In genomic region chr6:86683872-86684654, GRCm38 (mm10) we compare ENCODE assay signal across 8 mouse cellular contexts. TPM values are rescaled to one million over a fixed set of nuclear protein-coding genes. Genes with fewer than 3 reads are reported as not detected.
DNase-seq lines count a peak whose midpoint lies in the region; ATAC-seq lines count a peak whose summit lies in the region.

Gene Snrnp27, minus strand, starts transcription at chr6:86684522.

- peak; percentile 85 for DNase-seq in c-Kit-negative CD71-positive TER-119-positive erythroid progenitor cells, embryonic 14.5 days (ENCODE audit: low read depth, low spot score)
- DNase-seq in fibroblast of lung, adult 2 months (ENCODE audit: low read depth): peak; percentile 87
- DNase-seq in kidney, postnatal 14 days: peak; percentile 94
- peak; percentile 87 for DNase-seq in liver, embryonic 13.5 days
- peak; percentile 96 for DNase-seq in neural tube, embryonic 10.5 days (ENCODE audit: extremely low spot score, low spot score)

- peak; percentile 97 for ATAC-seq in CD4-positive, CD25-positive, alpha-beta regulatory T cell, adult 4 months
- peak; percentile 75 for ATAC-seq in heart, embryonic 14.5 days (ENCODE audit: insufficient number of reproducible peaks, insufficient read depth, low FRiP score, low read depth)
- ATAC-seq in liver, embryonic 13.5 days (ENCODE audit: low read depth): peak; percentile 98
- ATAC-seq in stomach, embryonic 16.5 days (ENCODE audit: insufficient read depth, low FRiP score): peak; percentile 94

- H3K27me3 ChIP-seq in heart, embryonic 14.5 days (ENCODE audit: control insufficient read depth, insufficient read depth, low read length): no peaks in the 10 kb centered on the region
- no peaks in the 10 kb centered on the region for H3K27me3 ChIP-seq in liver, embryonic 13.5 days
- H3K27me3 ChIP-seq in stomach, embryonic 16.5 days (ENCODE audit: control insufficient read depth, insufficient read depth, low read length): no peaks in the 10 kb centered on the region

- peak within 1 kb of the TSS; percentile 93 for H3K9ac ChIP-seq in heart, embryonic 14.5 days (ENCODE audit: low read length)
- H3K9ac ChIP-seq in liver, embryonic 13.5 days: peak within 1 kb of the TSS; percentile 89
- peak within 1 kb of the TSS; percentile 88 for H3K9ac ChIP-seq in stomach, embryonic 16.5 days (ENCODE audit: low read length)

- H3K4me2 ChIP-seq in heart, embryonic 14.5 days (ENCODE audit: low read length): peak within 1 kb of the TSS; percentile 87
- H3K4me2 ChIP-seq in liver, embryonic 13.5 days: peak within 1 kb of the TSS; percentile 89
- H3K4me2 ChIP-seq in stomach, embryonic 16.5 days (ENCODE audit: low read depth, low read length): peak within 1 kb of the TSS; percentile 95

- H3K9me3 ChIP-seq in heart, embryonic 14.5 days (ENCODE audit: control insufficient read depth, low read length): no peaks in the 10 kb centered on the region
- no peaks in the 10 kb centered on the region for H3K9me3 ChIP-seq in liver, embryonic 13.5 days (replicated peaks)
- H3K9me3 ChIP-seq in stomach, embryonic 16.5 days (replicated peaks; ENCODE audit: control insufficient read depth, low read length): no peaks in the 10 kb centered on the region

- peaks cover 0 to 8% of the 10 kb centered on the region in 2 experiments; a peak in 2 of 4 replicates for H3K4me1 ChIP-seq in heart, embryonic 14.5 days (ENCODE audit: control insufficient read depth in 2 of 2, insufficient read depth in 2 of 2, low read length in 2 of 2)
- peaks cover 24% of the 10 kb centered on the region for H3K4me1 ChIP-seq in liver, embryonic 13.5 days (replicated peaks)
- H3K4me1 ChIP-seq in stomach, embryonic 16.5 days (ENCODE audit: control insufficient read depth, insufficient read depth, low read length): peaks cover 9% of the 10 kb centered on the region; the same call in 1 of the 2 replicates

- H3K36me3 ChIP-seq in heart, embryonic 14.5 days (ENCODE audit: control insufficient read depth, insufficient read depth, low read length): peaks cover 44% of the 10 kb centered on the region
- H3K36me3 ChIP-seq in liver, embryonic 13.5 days: peaks cover 37% of the 10 kb centered on the region
- peaks cover 14% of the 10 kb centered on the region; the same call in 1 of the 2 replicates for H3K36me3 ChIP-seq in stomach, embryonic 16.5 days (ENCODE audit: control insufficient read depth, insufficient read depth, low read length)

- WGBS in heart, embryonic 14.5 days: 3% methylated on average over 36 of the region's 36 CpGs
- 2% methylated on average over 36 of the region's 36 CpGs for WGBS in liver, embryonic 13.5 days (ENCODE audit: insufficient replicate concordance)
- 2% methylated on average over 36 of the region's 36 CpGs for WGBS in stomach, embryonic 16.5 days

- peak within 1 kb of the TSS; percentile 78 to 97 for H3K4me3 ChIP-seq in heart, embryonic 14.5 days (ENCODE audit: control insufficient read depth in 1 of 2, insufficient read depth in 1 of 2, low read depth in 1 of 2, low read length in 2 of 2)
- H3K4me3 ChIP-seq in liver, embryonic 13.5 days (replicated peaks): peak within 1 kb of the TSS; percentile 84
- H3K4me3 ChIP-seq in stomach, embryonic 16.5 days (replicated peaks; ENCODE audit: low read length): peak within 1 kb of the TSS; percentile 73

- peak within 1 kb of the TSS; percentile 69 to 74 for H3K27ac ChIP-seq in heart, embryonic 14.5 days (replicated peaks in 1 of 2; ENCODE audit: control insufficient read depth in 1 of 2, insufficient read depth in 1 of 2, low read depth in 2 of 2, low read length in 2 of 2)
- H3K27ac ChIP-seq in liver, embryonic 13.5 days: peak within 1 kb of the TSS; percentile 89
- peak within 1 kb of the TSS; percentile 72; the same call in 1 of the 2 replicates for H3K27ac ChIP-seq in stomach, embryonic 16.5 days (ENCODE audit: low read length)

RNA-seq across cellular contexts. Expression of gene Snrnp27, which starts in this region (rescaled TPM):
- polyA plus RNA-seq in CD4-positive, CD25-positive, alpha-beta regulatory T cell, adult 4 months (2017; shearing (Covaris generic)): 100 to 1,000 TPM; 100 to 121 TPM
- 81.3 and 81.9 TPM in 2 replicates for polyA plus RNA-seq in heart, embryonic 14.5 days (2014; fragmentation: Nextera tagmentation; extraction: Ambion mirVana)
- 71.2 and 86.4 TPM in 2 replicates for polyA plus RNA-seq in liver, embryonic 13.5 days (2015; fragmentation: Nextera tagmentation; extraction: Ambion mirVana)
- 87.3 and 107 TPM in 2 replicates for polyA plus RNA-seq in stomach, embryonic 16.5 days (2015; fragmentation: Nextera tagmentation; extraction: Ambion mirVana)

Comparison
In these comparisons a context has a peak if more than half of its experiments do, and no peak if none do; other contexts are left out.
1. Peak in every context shown above with its lines: DNase-seq, ATAC-seq, H3K4me3 ChIP-seq and H3K27ac ChIP-seq.